Comparison of ENCODE assay signal across 9 mouse cellular contexts in the genomic region with DNA sequence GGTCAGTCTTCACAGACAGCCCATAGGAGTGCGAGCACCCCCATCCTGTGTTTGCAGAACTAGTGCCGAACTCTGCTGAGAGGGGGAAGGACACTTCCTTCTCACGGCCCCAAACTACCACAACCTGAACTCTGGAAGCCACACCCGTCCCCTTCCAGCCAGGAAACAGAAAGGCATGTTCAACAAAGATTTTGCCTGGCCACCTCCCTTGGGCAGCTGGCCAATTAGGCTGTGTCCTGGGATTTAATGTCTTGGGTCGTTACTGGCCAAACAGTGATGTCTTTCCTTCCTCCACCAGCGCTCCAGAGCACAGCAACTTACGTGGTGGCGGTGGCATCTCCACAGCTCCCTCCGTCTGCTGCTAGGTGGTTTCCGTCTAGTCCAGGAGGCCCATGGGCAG.
DNase-seq lines count a peak whose midpoint lies in the region; ATAC-seq and TF ChIP-seq lines count a peak whose summit lies in the region.
"Had no signal": no experiment of that assay in that cellular context is flagged by ENCODE, and none has a peak within 500 bp of the region (broad histone marks: within the 10 kb centered on the region; RNA-seq: fewer than 3 reads in every experiment).

No protein-coding gene starts in this region.

- intact Hi-C loops in heart, postnatal 14 days (cut with DNase I), result no loop called here

- H3K27me3 ChIP-seq in lung, embryonic 14.5 days (ENCODE audit: insufficient read depth, low read length), result no peaks in the 10 kb centered on the region
- H3K27me3 ChIP-seq in midbrain, embryonic 14.5 days (ENCODE audit: control insufficient read depth, insufficient read depth, low read length), result no peaks in the 10 kb centered on the region
- H3K27me3 ChIP-seq in midbrain, embryonic 10.5 days (ENCODE audit: low read depth, poor library complexity, severe bottlenecking), result no peaks in the 10 kb centered on the region

- H3K4me3 ChIP-seq in lung, embryonic 14.5 days (ENCODE audit: low read depth, low read length), result no peak overlapping the region
- no peak overlapping the region for H3K4me3 ChIP-seq in midbrain, embryonic 14.5 days (replicated peaks; ENCODE audit: low read depth, low read length)
- no peak overlapping the region for H3K4me3 ChIP-seq in midbrain, embryonic 10.5 days
- H3K4me3 ChIP-seq: limb, embryonic 10.5 days had no signal

- 0 out of 2 replicates have a peak, but pooled peaks have one; percentile 13 for ATAC-seq in lung, embryonic 14.5 days (ENCODE audit: insufficient read depth)
- ATAC-seq in midbrain, embryonic 14.5 days (ENCODE audit: low FRiP score, low TSS enrichment), result no peak

- TF ChIP-seq CTCF in lung, embryonic 14.5 days (IDR thresholded peaks at IDR 0.05; ENCODE audit: low read depth), result no peak

- H3K4me1 ChIP-seq in lung, embryonic 14.5 days (ENCODE audit: insufficient read depth), result no peaks in the 10 kb centered on the region
- no peaks in the 10 kb centered on the region for H3K4me1 ChIP-seq in midbrain, embryonic 14.5 days (ENCODE audit: control insufficient read depth, insufficient read depth, low read length)
- no peaks in the 10 kb centered on the region for H3K4me1 ChIP-seq in midbrain, embryonic 10.5 days
- H3K4me1 ChIP-seq: limb, embryonic 10.5 days had no signal

- H3K9ac ChIP-seq in lung, embryonic 14.5 days, result no peak overlapping the region
- H3K9ac ChIP-seq in midbrain, embryonic 14.5 days (replicated peaks; ENCODE audit: low read length), result no peak overlapping the region

- no peaks in the 10 kb centered on the region for H3K9me3 ChIP-seq in lung, embryonic 14.5 days (ENCODE audit: low read depth, low read length)
- no peaks in the 10 kb centered on the region for H3K9me3 ChIP-seq in midbrain, embryonic 14.5 days (ENCODE audit: control insufficient read depth, low read length)
- no peaks in the 10 kb centered on the region for H3K9me3 ChIP-seq in midbrain, embryonic 10.5 days (replicated peaks)
- H3K9me3 ChIP-seq: limb, embryonic 10.5 days had no signal

- H3K4me2 ChIP-seq in lung, embryonic 14.5 days, result no peak overlapping the region
- H3K4me2 ChIP-seq in midbrain, embryonic 14.5 days (ENCODE audit: low read length), result no peak overlapping the region

- H3K36me3 ChIP-seq in lung, embryonic 14.5 days (ENCODE audit: insufficient read depth), result no peaks in the 10 kb centered on the region
- no peaks in the 10 kb centered on the region for H3K36me3 ChIP-seq in midbrain, embryonic 14.5 days (ENCODE audit: control insufficient read depth, insufficient read depth, low read length)
- no peaks in the 10 kb centered on the region for H3K36me3 ChIP-seq in midbrain, embryonic 10.5 days

- peak; percentile 9 for DNase-seq in NIH3T3 (ENCODE audit: low read depth)
- DNase-seq in adrenal gland, postnatal 25 days, result peak; percentile 25
- DNase-seq in heart, postnatal 14 days, result peak; percentile 69 to 70
- peak; percentile 60 for DNase-seq in lung, embryonic 14.5 days
- DNase-seq in midbrain, embryonic 14.5 days, result no peak
- no peak for DNase-seq in layer of hippocampus, adult 9-11 months
- DNase-seq in midbrain, embryonic 10.5 days (ENCODE audit: low spot score), result no peak
- DNase-seq: retina, postnatal 1 day had no signal

- WGBS in lung, embryonic 14.5 days, result 68% methylated on average over 10 of the region's 10 CpGs
- WGBS in midbrain, embryonic 14.5 days, result 91% methylated on average over 10 of the region's 10 CpGs
- WGBS in midbrain, embryonic 10.5 days, result 92% methylated on average over 10 of the region's 10 CpGs

- no peak overlapping the region for H3K27ac ChIP-seq in lung, embryonic 14.5 days (ENCODE audit: low read depth)
- H3K27ac ChIP-seq in midbrain, embryonic 14.5 days (replicated peaks; ENCODE audit: low read depth, low read length), result no peak overlapping the region
- no peak overlapping the region for H3K27ac ChIP-seq in midbrain, embryonic 10.5 days (replicated peaks)
- H3K27ac ChIP-seq: limb, embryonic 10.5 days had no signal

Comparison
In these comparisons a context has a peak if more than half of its experiments do, and no peak if none do; other contexts are left out.
1. DNase-seq: peak in NIH3T3 (single experiment), adrenal gland, postnatal 25 days (single experiment), heart, postnatal 14 days (2 of 2) and lung, embryonic 14.5 days (single experiment); none in midbrain, embryonic 14.5 days (single experiment), layer of hippocampus, adult 9-11 months (single experiment) and midbrain, embryonic 10.5 days (single experiment).